Mouse (Mus musculus): ENCODE data around the gene Ace.

Ace gene

GRCm38 (mm10) chr11:105967741-105968574 lies at the start of gene Ace:
TSS of gene Ace (plus strand) at chr11:105967945.
- DNase-seq: peak; percentile 63

GRCm38 (mm10) chr11:105920098-105920785 lies 47.5 kb upstream of the Ace start:
- no peak for DNase-seq

- no peak for DNase-seq
Measured at GRCm38 (mm10) chr11:105920836-105921235, 46.9 kb upstream of the Ace start.

GRCm38 (mm10) chr11:105921275-105921674 lies 46.5 kb upstream of the Ace start:
- no peak for DNase-seq

GRCm38 (mm10) chr11:105922769-105923663 lies 44.7 kb upstream of the Ace start:
- DNase-seq: no peak

GRCm38 (mm10) chr11:105927065-105928030 lies 40.4 kb upstream of the Ace start:
- DNase-seq: peak; percentile 87

GRCm38 (mm10) chr11:105928171-105928570 lies 39.6 kb upstream of the Ace start:
- DNase-seq: no peak

GRCm38 (mm10) chr11:105931380-105931779 lies 36.4 kb upstream of the Ace start:
- no peak for DNase-seq

GRCm38 (mm10) chr11:105933746-105934145 lies 34.0 kb upstream of the Ace start:
- no peak for DNase-seq

GRCm38 (mm10) chr11:105934303-105934711 lies 33.4 kb upstream of the Ace start:
- no peak for DNase-seq

GRCm38 (mm10) chr11:105934816-105935215 lies 32.9 kb upstream of the Ace start:
- peak; percentile 73 for DNase-seq

- no peak for DNase-seq
Measured at GRCm38 (mm10) chr11:105935496-105935895, 32.2 kb upstream of the Ace start.

GRCm38 (mm10) chr11:105936200-105936599 lies 31.5 kb upstream of the Ace start:
- DNase-seq: no peak

GRCm38 (mm10) chr11:105936974-105937373 lies 30.8 kb upstream of the Ace start:
- DNase-seq: no peak

- DNase-seq: no peak
Measured at GRCm38 (mm10) chr11:105938771-105939170, 29.0 kb upstream of the Ace start.

GRCm38 (mm10) chr11:105941973-105942372 lies 25.8 kb upstream of the Ace start:
- DNase-seq: no peak

GRCm38 (mm10) chr11:105943133-105944102 lies 24.3 kb upstream of the Ace start:
- DNase-seq: peak; percentile 40

GRCm38 (mm10) chr11:105944126-105944621 lies 23.6 kb upstream of the Ace start:
- DNase-seq: peak; percentile 73

GRCm38 (mm10) chr11:105944770-105945672 lies 22.7 kb upstream of the Ace start:
- no peak for DNase-seq
